Mouse (Mus musculus) left cerebral cortex, postnatal 36 days (tissue): ENCODE data around the gene Crebbp. TPM values are rescaled to one million over a fixed set of nuclear protein-coding genes. Genes with fewer than 3 reads are reported as not detected.

Experiments used
- DNase-seq, 2 experiments: peaks; one replicate each; pipeline ENCODE4 v3.0.0; 2021 to 2022; ENCODE audit warnings: low spot score in 2 of 2, mixed read lengths in 1 of 2
- intact Hi-C: fragments of 180-260 bp; cut with DNase I; formaldehyde crosslinking; loops from one replicate; pipeline ENCODE4 v1.15.1; 2025
- microRNA-seq: library from miRNA; unstranded; fragments of <30 nt; microRNA quantifications from one replicate; pipeline ENCODE4 v1.2.0, GENCODE M21; 2022
- total RNA-seq, 2 experiments: library from RNA; stranded (reverse); gene quantifications; 2 replicates each; pipeline ENCODE4 v1.2.3; 2021

The Crebbp gene
- total RNA-seq, 2 experiments from 2014 or later = 76.3 to 97.8 TPM

- no peak for DNase-seq
- intact Hi-C loops = no loop called here
Observed at GRCm38 (mm10) chr16:4074297-4074696, 139.5 kb downstream of the Crebbp start.

GRCm38 (mm10) chr16:4068588-4068987, 145.2 kb downstream of the Crebbp start:
- intact Hi-C loops = loop anchor here (10.0 kb wide), 1 partner anchor 216 kb away; no protein-coding TSS in a partner anchor
- no peak for DNase-seq

- intact Hi-C loops = loop anchor here (10.0 kb wide), 1 partner anchor 220 kb away; no protein-coding TSS in a partner anchor
- DNase-seq = no peak
Observed at GRCm38 (mm10) chr16:4064945-4065344, 148.9 kb downstream of the Crebbp start.

GRCm38 (mm10) chr16:4053811-4054210, 160.0 kb downstream of the Crebbp start:
- intact Hi-C loops = no loop called here

GRCm38 (mm10) chr16:4052601-4053000, 161.2 kb downstream of the Crebbp start:
- DNase-seq = no peak
- intact Hi-C loops = no loop called here

More at GRCm38 (mm10) chr16:4053811-4054210, 160.0 kb downstream of the Crebbp start:
- DNase-seq = no peak

GRCm38 (mm10) chr16:4045524-4045923, 168.3 kb downstream of the Crebbp start:
- intact Hi-C loops = no loop called here
- DNase-seq = no peak

- DNase-seq = no peak
- intact Hi-C loops = no loop called here
Observed at GRCm38 (mm10) chr16:4044093-4044492, 169.7 kb downstream of the Crebbp start.

GRCm38 (mm10) chr16:4041646-4042045, 172.2 kb downstream of the Crebbp start:
- intact Hi-C loops = no loop called here
- DNase-seq = no peak

- no peak for DNase-seq
- intact Hi-C loops = no loop called here
Observed at GRCm38 (mm10) chr16:4040206-4040605, 173.6 kb downstream of the Crebbp start.

- no peak for DNase-seq
- intact Hi-C loops = no loop called here
Observed at GRCm38 (mm10) chr16:4037690-4038089, 176.1 kb downstream of the Crebbp start.

GRCm38 (mm10) chr16:4036807-4037206, 177.0 kb downstream of the Crebbp start, which contains the start of gene Dnase1:
Dnase1 (plus strand) TSS chr16:4036942.
- intact Hi-C loops = no loop called here
- DNase-seq = no peak

GRCm38 (mm10) chr16:4035575-4035974, 178.2 kb downstream of the Crebbp start:
- intact Hi-C loops = no loop called here
- DNase-seq = no peak

- DNase-seq = no peak
- intact Hi-C loops = no loop called here
Observed at GRCm38 (mm10) chr16:4034476-4034875, 179.3 kb downstream of the Crebbp start.

GRCm38 (mm10) chr16:4033971-4034370, 179.8 kb downstream of the Crebbp start:
- intact Hi-C loops = no loop called here
- DNase-seq = no peak

- no peak for DNase-seq
- intact Hi-C loops = no loop called here
Observed at GRCm38 (mm10) chr16:4032341-4032748, 181.5 kb downstream of the Crebbp start.

GRCm38 (mm10) chr16:4031441-4032274, 182.1 kb downstream of the Crebbp start:
- DNase-seq = no peak
- intact Hi-C loops = no loop called here

Small RNA genes lying within 50 kb of the gene (microRNA-seq; reads per million reads assigned to microRNA genes)
- gene Gm23413 = not detected

Other genes with a start within 250 kb of the Crebbp start
- gene Nlrc3, start 237.4 kb downstream of the Crebbp start, total RNA-seq = 1 to 10 TPM; 1.1 to 3.5 TPM
- gene Slx4, start 210.2 kb downstream of the Crebbp start, total RNA-seq = 10 to 100 TPM; 44.9 to 50.6 TPM
- gene Dnase1, start 177.1 kb downstream of the Crebbp start, total RNA-seq = not detected
- gene Trap1, start 136.2 kb downstream of the Crebbp start, total RNA-seq = 10 to 100 TPM; 72.1 to 73.1 TPM
- 10 to 100 TPM; 72.5 to 78.6 TPM for gene Adcy9, start 206.5 kb upstream of the Crebbp start, total RNA-seq